Mouse (Mus musculus) ES-E14 (cell line): ENCODE measurements around the gene Rab5if.

Experiments
- HCFC1 ChIP-seq: IDR thresholded peaks from 2 replicates; pipeline ENCODE4 v1.6.1; 2012; ENCODE audit warnings: low read length, inconsistent platforms, borderline replicate concordance; ENCODE audit not compliant: insufficient read depth
- MAFK ChIP-seq: IDR thresholded peaks from 2 replicates; pipeline ENCODE4 v1.6.1; 2014; ENCODE audit warnings: mild to moderate bottlenecking, low read depth, low read length, inconsistent platforms; ENCODE audit not compliant: insufficient read depth
- ZC3H11A ChIP-seq: IDR thresholded peaks from 2 replicates; pipeline ENCODE4 v1.6.1; 2012; ENCODE audit warnings: low read depth, mild to moderate bottlenecking, inconsistent platforms, low read length, borderline replicate concordance

- TF ChIP-seq MAFK (no peak), ZC3H11A (no peak), HCFC1 (no peak)
Observed at GRCm38 (mm10) chr2:156899184-156899583, 36.3 kb downstream of the Rab5if start.
